Mouse (Mus musculus): ENCODE data around the gene Asb6. TPM values are rescaled to one million over a fixed set of nuclear protein-coding genes. Genes with fewer than 3 reads are reported as not detected.
A peak's percentile ranks its signal among the peaks of the same experiment; 100 is the strongest.

The Asb6 gene
- polyA plus RNA-seq (2014; fragmentation: Nextera tagmentation; extraction: Ambion mirVana): 44.2 and 45.6 TPM in 2 replicates

DNA sequence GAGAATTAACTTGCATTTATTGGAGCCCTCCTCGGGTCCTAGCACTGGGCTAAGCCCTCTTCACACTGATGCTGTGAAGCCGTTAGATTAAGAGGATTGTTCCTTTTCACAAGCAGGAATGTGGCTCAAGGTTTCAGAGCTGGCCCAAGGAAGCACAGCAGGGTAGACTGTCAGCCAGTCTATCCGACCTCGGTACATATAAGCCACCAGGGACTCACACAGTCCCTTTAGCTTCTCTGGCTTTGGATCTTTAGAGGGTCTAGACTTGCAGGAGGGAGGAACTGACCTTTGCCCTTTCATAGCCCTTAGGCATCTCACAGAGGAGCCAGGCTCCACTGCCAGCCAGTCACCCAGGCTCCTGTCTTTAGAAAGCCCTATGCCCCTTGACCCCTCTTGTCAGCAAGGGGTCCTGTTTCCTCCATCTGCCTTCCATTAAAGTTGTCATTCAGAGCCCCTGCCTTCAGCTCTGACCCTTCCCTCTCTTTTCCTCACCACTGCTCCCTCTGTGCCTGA is at the start of gene Asb6:
Gene Asb6, minus strand, starts transcription at position 51 of the 513 bp plus-strand sequence.
- no peaks in the 10 kb centered on the region for H3K27me3 ChIP-seq (replicated peaks; ENCODE audit: control insufficient read depth, insufficient read depth, low read length)
- H3K4me1 ChIP-seq (replicated peaks; ENCODE audit: control insufficient read depth, insufficient read depth, low read length): peaks cover 17% of the 10 kb centered on the region
- H3K9me3 ChIP-seq (ENCODE audit: control insufficient read depth, low read length): no peaks in the 10 kb centered on the region
- DNase-seq (ENCODE audit: low spot score) (no peak), ATAC-seq (replicated peaks; ENCODE audit: low FRiP score) (no peak)
- H3K27ac ChIP-seq (ENCODE audit: low read depth, low read length): no peak within 1 kb of the TSS; the same call in 1 of the 2 replicates
- H3K9ac ChIP-seq (ENCODE audit: low read depth, low read length): no peak within 1 kb of the TSS
- peaks cover 6% of the 10 kb centered on the region for H3K36me3 ChIP-seq (ENCODE audit: control insufficient read depth, insufficient read depth, low read length)
- no peak within 1 kb of the TSS for H3K4me2 ChIP-seq
- no peak within 1 kb of the TSS for H3K4me3 ChIP-seq (ENCODE audit: low read depth, low read length)
- 43% methylated on average over 4 of the region's 4 CpGs for WGBS

DNA sequence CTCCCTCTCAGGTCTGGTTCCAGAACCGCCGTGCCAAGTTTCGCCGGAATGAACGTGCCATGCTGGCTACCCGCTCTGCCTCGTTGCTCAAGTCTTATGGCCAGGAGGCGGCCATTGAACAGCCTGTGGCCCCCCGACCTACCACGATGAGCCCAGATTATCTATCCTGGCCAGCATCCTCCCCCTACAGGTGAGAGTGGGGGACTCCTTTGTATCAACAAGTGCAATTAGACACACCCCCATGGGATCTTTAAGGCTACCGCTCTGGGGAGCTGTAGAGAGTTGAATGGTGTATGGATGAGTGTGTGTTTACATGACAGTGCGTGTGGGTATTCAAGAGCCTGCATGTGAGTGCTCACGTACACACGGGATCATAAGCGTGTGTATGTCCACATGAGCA is 49.3 kb upstream of the Asb6 start:
- Histone ChIP-seq H3K4me3 (ENCODE audit: low read depth, low read length) (no peak overlapping the region), H3K9ac (ENCODE audit: low read depth, low read length) (no peak overlapping the region), H3K9me3 (ENCODE audit: control insufficient read depth, low read length) (no peaks in the 10 kb centered on the region), H3K27ac (ENCODE audit: low read depth, low read length) (no peak overlapping the region), H3K27me3 (replicated peaks; ENCODE audit: control insufficient read depth, insufficient read depth, low read length) (no peaks in the 10 kb centered on the region), H3K4me2 (no peak overlapping the region), H3K36me3 (ENCODE audit: control insufficient read depth, insufficient read depth, low read length) (no peaks in the 10 kb centered on the region; the same call in 1 of the 2 replicates), H3K4me1 (replicated peaks; ENCODE audit: control insufficient read depth, insufficient read depth, low read length) (peaks cover 2% of the 10 kb centered on the region; the same call in 1 of the 2 replicates)
- ATAC-seq (replicated peaks; ENCODE audit: low FRiP score) (no peak), DNase-seq (ENCODE audit: low spot score) (no peak)
- 87% methylated on average over 15 of the region's 15 CpGs for WGBS

DNA sequence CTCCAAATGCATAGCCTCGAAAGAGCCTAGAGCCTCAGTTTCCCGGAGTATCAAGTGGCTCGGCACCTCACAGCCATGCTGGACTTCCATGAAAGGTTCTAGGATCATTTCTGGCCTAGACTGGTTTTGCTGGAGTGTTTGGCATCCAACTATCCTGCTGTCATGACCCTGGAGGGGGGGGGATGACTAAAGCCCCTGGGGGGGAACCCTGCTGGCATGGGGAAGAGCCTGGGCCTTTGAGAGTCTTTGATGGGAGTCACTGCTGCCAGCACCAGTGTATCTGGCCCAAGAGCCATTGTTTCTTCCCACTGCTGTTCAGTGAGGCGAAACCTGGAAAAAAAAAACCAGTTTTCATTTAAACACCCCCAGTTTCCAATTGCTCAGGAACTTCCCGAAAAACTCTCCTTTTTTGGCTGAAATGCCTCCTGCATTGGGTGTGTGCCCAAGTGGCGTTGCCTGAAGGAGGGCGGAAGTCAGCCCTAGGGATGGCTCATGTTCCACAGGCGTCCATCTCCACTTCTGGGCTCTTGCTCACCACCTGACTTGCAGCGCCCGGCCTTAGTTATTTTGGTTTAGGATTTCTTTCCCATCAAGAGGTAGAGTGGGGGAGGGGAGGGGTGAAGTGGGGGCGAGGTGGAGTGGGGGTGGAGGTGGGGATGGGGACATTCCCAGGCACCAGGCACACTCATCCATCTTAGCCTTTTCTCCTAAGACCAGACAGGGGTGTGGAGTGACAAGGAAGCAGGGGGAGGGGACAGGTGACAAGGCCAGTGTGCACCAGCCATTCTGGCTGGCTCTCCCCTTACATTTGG is 45.7 kb upstream of the Asb6 start:
- Histone ChIP-seq H3K9ac (ENCODE audit: low read depth, low read length) (no peak overlapping the region), H3K4me3 (ENCODE audit: low read depth, low read length) (no peak overlapping the region), H3K27me3 (replicated peaks; ENCODE audit: control insufficient read depth, insufficient read depth, low read length) (no peaks in the 10 kb centered on the region), H3K36me3 (ENCODE audit: control insufficient read depth, insufficient read depth, low read length) (no peaks in the 10 kb centered on the region), H3K4me2 (no peak overlapping the region), H3K9me3 (ENCODE audit: control insufficient read depth, low read length) (no peaks in the 10 kb centered on the region), H3K27ac (ENCODE audit: low read depth, low read length) (no peak overlapping the region), H3K4me1 (replicated peaks; ENCODE audit: control insufficient read depth, insufficient read depth, low read length) (peaks cover 2% of the 10 kb centered on the region; the same call in 1 of the 2 replicates)
- 59% methylated on average over 11 of the region's 11 CpGs for WGBS
- ATAC-seq (replicated peaks; ENCODE audit: low FRiP score): no peak
- no peak for DNase-seq (ENCODE audit: low spot score)

DNA sequence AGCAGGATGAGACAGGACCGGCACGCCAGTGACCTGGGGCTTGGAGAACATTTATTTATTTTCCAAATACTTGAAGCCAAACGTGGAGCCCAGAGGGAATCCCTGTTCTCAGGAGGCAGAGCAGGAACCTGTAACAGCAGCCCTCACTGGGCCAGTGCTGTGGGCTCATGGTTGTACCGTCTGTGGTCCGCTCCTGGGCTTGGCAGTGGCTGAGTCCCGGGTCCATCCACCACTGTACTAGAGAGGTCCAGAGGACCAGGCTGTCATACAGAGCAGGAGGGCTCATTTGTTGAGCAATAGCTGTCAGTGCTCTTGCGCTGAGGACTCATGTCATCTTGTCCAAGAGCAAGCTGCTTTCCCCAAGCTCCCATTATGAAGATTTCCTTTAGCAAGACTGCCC is 45.0 kb upstream of the Asb6 start:
- Histone ChIP-seq H3K36me3 (ENCODE audit: control insufficient read depth, insufficient read depth, low read length) (no peaks in the 10 kb centered on the region), H3K4me1 (replicated peaks; ENCODE audit: control insufficient read depth, insufficient read depth, low read length) (peaks cover 2% of the 10 kb centered on the region; the same call in 1 of the 2 replicates), H3K9me3 (ENCODE audit: control insufficient read depth, low read length) (no peaks in the 10 kb centered on the region), H3K27me3 (replicated peaks; ENCODE audit: control insufficient read depth, insufficient read depth, low read length) (no peaks in the 10 kb centered on the region), H3K9ac (ENCODE audit: low read depth, low read length) (no peak overlapping the region), H3K4me2 (no peak overlapping the region), H3K4me3 (ENCODE audit: low read depth, low read length) (no peak overlapping the region), H3K27ac (ENCODE audit: low read depth, low read length) (no peak overlapping the region)
- 68% methylated on average over 7 of the region's 7 CpGs for WGBS
- no peak for ATAC-seq (replicated peaks; ENCODE audit: low FRiP score)
- DNase-seq (ENCODE audit: low spot score): no peak

DNA sequence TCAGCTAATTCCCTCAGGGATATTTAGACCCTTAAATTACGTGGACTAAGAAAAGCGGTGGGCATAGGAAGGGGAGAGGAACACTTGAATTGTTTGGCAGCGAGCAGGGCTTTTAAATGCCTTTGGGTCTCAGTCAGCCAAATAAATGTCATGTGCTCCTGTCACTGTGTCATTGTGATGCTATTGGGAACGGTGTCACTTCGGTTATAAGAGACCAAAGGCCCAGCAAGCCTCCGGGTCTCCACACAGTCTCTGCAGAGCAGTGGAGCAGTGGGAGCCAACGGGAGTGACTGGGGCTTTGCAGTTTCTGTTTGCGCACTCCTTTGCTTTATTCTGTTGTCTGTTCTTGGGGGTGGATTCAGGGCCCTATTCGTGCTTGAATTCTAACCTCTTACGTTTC is 44.3 kb upstream of the Asb6 start:
- Histone ChIP-seq H3K27me3 (replicated peaks; ENCODE audit: control insufficient read depth, insufficient read depth, low read length) (no peaks in the 10 kb centered on the region), H3K4me1 (replicated peaks; ENCODE audit: control insufficient read depth, insufficient read depth, low read length) (peaks cover 2% of the 10 kb centered on the region; the same call in 1 of the 2 replicates), H3K9ac (ENCODE audit: low read depth, low read length) (no peak overlapping the region), H3K36me3 (ENCODE audit: control insufficient read depth, insufficient read depth, low read length) (no peaks in the 10 kb centered on the region), H3K4me3 (ENCODE audit: low read depth, low read length) (no peak overlapping the region), H3K27ac (ENCODE audit: low read depth, low read length) (no peak overlapping the region), H3K4me2 (no peak overlapping the region), H3K9me3 (ENCODE audit: control insufficient read depth, low read length) (no peaks in the 10 kb centered on the region)
- ATAC-seq (replicated peaks; ENCODE audit: low FRiP score) (no peak), DNase-seq (ENCODE audit: low spot score) (no peak)
- WGBS: 61% methylated on average over 10 of the region's 10 CpGs

DNA sequence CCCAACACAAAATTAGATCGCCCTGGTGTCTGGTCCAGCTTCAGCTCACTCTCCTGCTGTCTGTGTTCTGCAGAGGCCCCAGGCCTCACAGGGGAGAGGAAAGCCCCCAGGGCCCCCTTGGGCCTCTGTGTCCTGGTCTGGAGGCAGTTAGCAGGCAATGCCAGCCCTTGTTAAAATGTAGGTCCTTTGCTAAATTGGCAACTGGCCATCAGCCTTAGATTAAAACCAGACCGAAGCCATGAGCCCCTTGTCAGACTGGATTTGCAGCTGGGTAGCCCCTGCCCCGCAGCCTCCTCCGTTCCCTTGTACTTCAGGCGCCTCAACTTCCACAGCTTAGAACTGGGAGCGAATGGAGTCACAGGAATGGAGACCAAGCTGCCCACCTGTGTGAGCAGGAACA is 42.5 kb upstream of the Asb6 start:
- H3K27me3 ChIP-seq (replicated peaks; ENCODE audit: control insufficient read depth, insufficient read depth, low read length): no peaks in the 10 kb centered on the region
- H3K9ac ChIP-seq (ENCODE audit: low read depth, low read length): no peak overlapping the region
- H3K36me3 ChIP-seq (ENCODE audit: control insufficient read depth, insufficient read depth, low read length): no peaks in the 10 kb centered on the region
- no peak for ATAC-seq (replicated peaks; ENCODE audit: low FRiP score)
- H3K9me3 ChIP-seq (ENCODE audit: control insufficient read depth, low read length): no peaks in the 10 kb centered on the region
- WGBS: 84% methylated on average over 6 of the region's 6 CpGs
- no peak overlapping the region for H3K27ac ChIP-seq (ENCODE audit: low read depth, low read length)
- H3K4me1 ChIP-seq (replicated peaks; ENCODE audit: control insufficient read depth, insufficient read depth, low read length): peaks cover 2% of the 10 kb centered on the region; the same call in 1 of the 2 replicates
- no peak overlapping the region for H3K4me2 ChIP-seq
- H3K4me3 ChIP-seq (ENCODE audit: low read depth, low read length): no peak overlapping the region
- DNase-seq (ENCODE audit: low spot score): no peak

DNA sequence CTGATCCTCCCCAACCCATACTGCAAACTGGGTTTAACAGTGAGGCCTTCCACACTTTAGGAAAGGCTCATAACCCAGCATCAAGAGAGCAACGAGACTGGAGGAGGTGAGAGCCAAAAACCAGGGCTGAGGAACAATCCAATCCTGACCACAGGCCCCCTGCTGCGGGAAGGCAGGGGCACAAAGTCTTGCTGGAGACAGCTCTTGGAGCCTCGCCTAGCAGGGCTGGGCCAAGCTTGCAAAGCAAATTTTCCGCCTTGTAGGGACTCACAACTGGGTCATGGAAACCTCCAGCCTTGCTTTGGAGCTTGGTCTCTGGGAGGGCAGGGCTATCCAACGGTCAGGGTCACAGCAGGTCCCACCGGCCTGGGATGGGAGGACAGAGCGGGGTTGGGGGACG is 40.7 kb upstream of the Asb6 start:
- no peak overlapping the region for H3K4me3 ChIP-seq (ENCODE audit: low read depth, low read length)
- no peak overlapping the region for H3K9ac ChIP-seq (ENCODE audit: low read depth, low read length)
- H3K4me2 ChIP-seq: no peak overlapping the region
- no peak for DNase-seq (ENCODE audit: low spot score)
- peaks cover 6% of the 10 kb centered on the region; the same call in 1 of the 2 replicates for H3K27me3 ChIP-seq (replicated peaks; ENCODE audit: control insufficient read depth, insufficient read depth, low read length)
- WGBS: 68% methylated on average over 8 of the region's 8 CpGs
- no peaks in the 10 kb centered on the region; the same call in 1 of the 2 replicates for H3K4me1 ChIP-seq (replicated peaks; ENCODE audit: control insufficient read depth, insufficient read depth, low read length)
- no peak for ATAC-seq (replicated peaks; ENCODE audit: low FRiP score)
- H3K9me3 ChIP-seq (ENCODE audit: control insufficient read depth, low read length): no peaks in the 10 kb centered on the region
- no peak overlapping the region for H3K27ac ChIP-seq (ENCODE audit: low read depth, low read length)
- no peaks in the 10 kb centered on the region for H3K36me3 ChIP-seq (ENCODE audit: control insufficient read depth, insufficient read depth, low read length)

DNA sequence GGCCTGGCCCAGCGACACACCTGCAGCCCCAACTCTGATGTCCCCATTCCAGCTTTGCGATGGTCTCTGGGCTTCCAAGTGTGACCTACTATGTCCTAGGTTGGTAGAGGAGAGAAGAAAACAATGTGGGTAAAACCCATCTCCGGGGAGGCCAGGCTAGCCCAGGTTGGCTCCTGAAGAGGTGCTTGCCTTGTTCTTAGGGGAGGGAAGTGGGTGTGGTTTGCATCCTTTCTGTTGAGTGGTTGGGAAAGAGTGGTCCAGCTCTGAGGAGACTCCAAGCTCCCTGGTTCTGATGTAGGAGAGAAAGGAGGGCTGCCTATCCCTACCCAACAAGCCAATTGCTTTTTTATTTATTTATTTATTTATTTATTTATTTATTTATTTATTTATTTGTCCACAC is 35.3 kb upstream of the Asb6 start:
- Histone ChIP-seq H3K27me3 (replicated peaks; ENCODE audit: control insufficient read depth, insufficient read depth, low read length) (peaks cover 33% of the 10 kb centered on the region), H3K27ac (ENCODE audit: low read depth, low read length) (no peak overlapping the region), H3K9me3 (ENCODE audit: control insufficient read depth, low read length) (no peaks in the 10 kb centered on the region), H3K4me2 (peak overlapping the region; percentile 56; the same call in 1 of the 2 replicates), H3K36me3 (ENCODE audit: control insufficient read depth, insufficient read depth, low read length) (no peaks in the 10 kb centered on the region), H3K4me3 (ENCODE audit: low read depth, low read length) (no peak overlapping the region), H3K4me1 (replicated peaks; ENCODE audit: control insufficient read depth, insufficient read depth, low read length) (peaks cover 6% of the 10 kb centered on the region), H3K9ac (ENCODE audit: low read depth, low read length) (no peak overlapping the region)
- 37% methylated on average over 3 of the region's 3 CpGs for WGBS
- ATAC-seq (replicated peaks; ENCODE audit: low FRiP score) (no peak), DNase-seq (ENCODE audit: low spot score) (no peak)

Data from liver, embryonic 11.5 days (tissue).